Mouse (Mus musculus) spleen, adult 2 months (tissue): ENCODE measurements around the gene Ccdc120. TPM values are rescaled to one million over a fixed set of nuclear protein-coding genes. Genes with fewer than 3 reads are reported as not detected.
A peak's percentile ranks its signal among the peaks of the same experiment; 100 is the strongest.

ENCODE experiments used
- DNase-seq, 2 experiments: peaks; one replicate each; pipeline versions ENCODE4 v3.0.0 to v3.0.0-alpha.2; 2012 to 2021; ENCODE audit warnings: low spot score in 2 of 2, low read depth in 1 of 2
- H3K27ac ChIP-seq: fragments of 200-500 bp; 2 replicates; pipeline ENCODE4 v1.5.1; 2012; ENCODE audit warnings: low read length, inconsistent platforms; ENCODE audit not compliant: insufficient read depth
- H3K27me3 ChIP-seq: fragments of 200-500 bp; 2 replicates; pipeline ENCODE4 v1.6.1; 2012; ENCODE audit warnings: mild to moderate bottlenecking, moderate library complexity, low read length, inconsistent platforms; ENCODE audit not compliant: control insufficient read depth, insufficient read depth
- H3K36me3 ChIP-seq: fragments of 200-500 bp; 2 replicates; pipeline ENCODE4 v1.6.1; 2012; ENCODE audit warnings: mild to moderate bottlenecking, low read length, inconsistent platforms; ENCODE audit not compliant: control insufficient read depth, insufficient read depth
- H3K4me1 ChIP-seq: fragments of 200-500 bp; 2 replicates; pipeline ENCODE4 v1.6.1; 2011; ENCODE audit warnings: inconsistent platforms; ENCODE audit not compliant: control insufficient read depth, insufficient read depth, insufficient read length
- H3K4me3 ChIP-seq: fragments of 200-500 bp; 2 replicates; pipeline ENCODE4 v1.5.1; 2011; ENCODE audit warnings: mild to moderate bottlenecking, inconsistent platforms; ENCODE audit not compliant: insufficient read depth, insufficient read length; ENCODE audit errors: extremely low read depth
- CTCF ChIP-seq: fragments of 200-500 bp; IDR thresholded peaks from 2 replicates; pipeline ENCODE4 v1.5.1; 2011; ENCODE audit warnings: mild to moderate bottlenecking, inconsistent platforms; ENCODE audit not compliant: insufficient read depth, insufficient read length, insufficient replicate concordance; ENCODE audit errors: extremely low read depth
- POLR2A ChIP-seq: fragments of 200-500 bp; IDR thresholded peaks from 2 replicates; pipeline ENCODE4 v1.6.1; 2011; ENCODE audit warnings: low read depth, low read length, inconsistent platforms
- WGBS: fragments of 180-500 bp; shearing (Covaris S2); methylation state at CpG from one replicate; pipeline ENCODE4 v1.1.7; 2018; 5-methylcytosine and 5-hydroxymethylcytosine counted together
- polyA plus RNA-seq: library from polyadenylated mRNA; depleted of rRNA; stranded (reverse); fragments of >200 nt; gene quantifications from 2 replicates; pipeline ENCODE4 v1.2.3, GENCODE M21; 2012

The Ccdc120 gene
- polyA plus RNA-seq, 1 experiment = 1.6 TPM

GRCm38 (mm10) chrX:7782603-7783092 is 31.9 kb upstream of the Ccdc120 start:
- Histone ChIP-seq H3K27me3 (no peaks in the 10 kb centered on the region), H3K36me3 (no peaks in the 10 kb centered on the region), H3K4me3 (no peak overlapping the region), H3K27ac (no peak overlapping the region), H3K4me1 (no peaks in the 10 kb centered on the region; the same call in 1 of the 2 replicates)
- TF ChIP-seq CTCF = no peak
- no peak for TF ChIP-seq POLR2A
- no peak for DNase-seq
- 82% methylated on average over 4 of the region's 4 CpGs for WGBS

GRCm38 (mm10) chrX:7779294-7779693 is 28.6 kb upstream of the Ccdc120 start:
- WGBS = 43% methylated on average over 3 of the region's 3 CpGs
- Histone ChIP-seq H3K4me1 (no peaks in the 10 kb centered on the region; the same call in 1 of the 2 replicates), H3K27me3 (no peaks in the 10 kb centered on the region), H3K36me3 (no peaks in the 10 kb centered on the region; the same call in 1 of the 2 replicates), H3K4me3 (no peak overlapping the region), H3K27ac (no peak overlapping the region)
- TF ChIP-seq CTCF (no peak), POLR2A (no peak)
- DNase-seq = no peak

GRCm38 (mm10) chrX:7778450-7779244 is 27.9 kb upstream of the Ccdc120 start:
- Histone ChIP-seq H3K36me3 (peaks cover 2% of the 10 kb centered on the region; the same call in 1 of the 2 replicates), H3K4me1 (no peaks in the 10 kb centered on the region; the same call in 1 of the 2 replicates), H3K27me3 (no peaks in the 10 kb centered on the region), H3K4me3 (no peak overlapping the region), H3K27ac (no peak overlapping the region)
- WGBS = 60% methylated on average over 7 of the region's 7 CpGs
- TF ChIP-seq POLR2A (no peak), CTCF (no peak)
- no peak for DNase-seq

GRCm38 (mm10) chrX:7776329-7777082 is 25.8 kb upstream of the Ccdc120 start:
- Histone ChIP-seq H3K36me3 (peaks cover 6% of the 10 kb centered on the region; the same call in 1 of the 2 replicates), H3K27ac (no peak overlapping the region), H3K4me3 (no peak overlapping the region), H3K4me1 (no peaks in the 10 kb centered on the region; the same call in 1 of the 2 replicates), H3K27me3 (no peaks in the 10 kb centered on the region)
- WGBS = 45% methylated on average over 8 of the region's 8 CpGs
- peak in 1 of 2 experiments; percentile 25 for DNase-seq
- TF ChIP-seq CTCF = peak; percentile 39; the same call in 1 of the 2 replicates
- no peak for TF ChIP-seq POLR2A

- TF ChIP-seq CTCF (no peak), POLR2A (no peak)
- no peaks in the 10 kb centered on the region; the same call in 1 of the 2 replicates for H3K4me1 ChIP-seq
- WGBS = 78% methylated on average over 9 of the region's 9 CpGs
- no peak for DNase-seq
- H3K27ac ChIP-seq = no peak overlapping the region
- no peaks in the 10 kb centered on the region for H3K27me3 ChIP-seq
- no peak overlapping the region for H3K4me3 ChIP-seq
- peaks cover 8% of the 10 kb centered on the region; the same call in 1 of the 2 replicates for H3K36me3 ChIP-seq
Observed at GRCm38 (mm10) chrX:7775501-7776205, 24.9 kb upstream of the Ccdc120 start.

- 64% methylated on average over 2 of the region's 2 CpGs for WGBS
- TF ChIP-seq CTCF = no peak
- TF ChIP-seq POLR2A = no peak
- peaks cover 12% of the 10 kb centered on the region; the same call in 1 of the 2 replicates for H3K36me3 ChIP-seq
- DNase-seq = no peak
- H3K27me3 ChIP-seq = no peaks in the 10 kb centered on the region
- H3K4me1 ChIP-seq = no peaks in the 10 kb centered on the region; the same call in 1 of the 2 replicates
- no peak overlapping the region for H3K27ac ChIP-seq
- no peak overlapping the region for H3K4me3 ChIP-seq
Observed at GRCm38 (mm10) chrX:7772766-7773165, 22.1 kb upstream of the Ccdc120 start.
